Mouse (Mus musculus): ENCODE data around the gene Gm49383.

DNA sequence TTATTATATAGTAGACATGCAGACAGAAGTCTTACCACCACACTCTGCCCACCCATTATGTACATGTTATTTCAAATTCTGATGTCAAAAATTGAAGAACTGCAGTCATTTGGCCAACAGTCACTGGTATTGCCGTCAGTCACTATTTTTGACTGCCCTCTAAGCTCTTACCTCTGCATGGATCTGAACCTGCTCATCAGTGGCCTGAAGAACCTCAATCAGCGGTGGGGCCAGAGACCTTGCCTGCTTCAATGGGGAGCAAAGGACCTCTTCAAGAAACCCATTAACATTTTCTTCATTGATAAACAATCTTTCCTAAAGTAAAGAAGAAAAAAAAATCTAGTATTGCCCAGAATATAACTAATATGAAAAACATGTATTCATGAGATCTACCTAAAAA, 4.3 kb downstream of the Gm49383 start:
- TF ChIP-seq GATA1 (IDR thresholded peaks at IDR 0.05; ENCODE audit: low read length): no peak
- TF ChIP-seq TAL1 (IDR thresholded peaks at IDR 0.05; ENCODE audit: low read length): no peak

Data from erythroblast, embryonic 14.5 days (primary cell).